Mouse (Mus musculus): Measurements from ENCODE around the gene Atp2b2.

DNA sequence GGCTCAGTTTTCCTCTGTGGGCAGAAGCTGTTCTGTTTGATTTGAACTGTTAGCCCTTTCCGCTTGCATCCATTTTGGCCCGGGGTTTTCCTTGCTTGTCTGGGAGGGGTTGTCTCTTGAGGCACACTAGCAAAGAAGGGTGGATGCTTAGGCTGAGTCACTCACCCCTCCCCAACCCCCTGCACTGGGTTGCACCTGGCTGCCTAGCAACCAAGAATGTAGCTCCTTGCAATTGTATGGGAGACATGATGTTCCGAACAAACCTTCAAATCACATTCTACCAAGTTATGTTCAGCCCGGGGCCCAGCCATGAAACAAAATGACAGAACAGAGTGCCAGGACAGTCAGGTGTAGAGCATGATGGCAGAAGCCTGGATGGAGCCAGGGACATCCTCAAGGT, 215.1 kb downstream of the Atp2b2 start:
- no peak for TF ChIP-seq CTCF (IDR thresholded peaks at IDR 0.05; ENCODE audit: low read depth)
- TF ChIP-seq EP300 (IDR thresholded peaks at IDR 0.05; ENCODE audit: low read depth): no peak

Measured in heart, postnatal 0 days (tissue).